Comparison of ENCODE assay signal across 7 mouse cellular contexts in the genomic region with DNA sequence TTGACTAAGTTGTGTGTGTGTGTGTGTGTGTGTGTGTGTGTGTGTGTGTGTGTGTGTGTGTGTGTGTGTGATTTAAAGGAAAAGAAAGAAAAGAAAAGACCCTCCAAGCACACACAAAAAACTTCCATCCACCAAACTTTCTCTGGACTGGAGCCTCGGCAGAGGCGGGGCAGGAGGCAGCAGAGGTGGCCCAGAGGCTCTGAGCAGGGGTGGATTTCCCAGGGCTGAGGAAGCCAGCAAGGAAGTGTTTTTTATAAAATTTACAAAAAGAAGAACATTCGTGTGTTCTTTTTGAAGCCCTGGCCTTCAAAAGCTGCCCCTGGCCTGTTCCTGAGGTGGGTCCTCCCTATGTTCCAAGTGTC. TPM values are rescaled to one million over a fixed set of nuclear protein-coding genes. Genes with fewer than 3 reads are reported as not detected.
DNase-seq lines count a peak whose midpoint lies in the region; ATAC-seq lines count a peak whose summit lies in the region.

No protein-coding gene starts in this region.

- H3K4me3 ChIP-seq in lung, embryonic 16.5 days (ENCODE audit: low read length) = no peak overlapping the region
- H3K4me3 ChIP-seq in forebrain, embryonic 16.5 days (replicated peaks; ENCODE audit: low read length) = no peak overlapping the region
- H3K4me3 ChIP-seq in limb, embryonic 13.5 days = no peak overlapping the region
- H3K4me3 ChIP-seq in stomach, embryonic 15.5 days (replicated peaks) = no peak overlapping the region

- H3K9ac ChIP-seq in lung, embryonic 16.5 days (ENCODE audit: low read length) = peak overlapping the region; percentile 44
- H3K9ac ChIP-seq in forebrain, embryonic 16.5 days (replicated peaks; ENCODE audit: low read depth, low read length) = no peak overlapping the region
- H3K9ac ChIP-seq in limb, embryonic 13.5 days = peak overlapping the region; percentile 45; the same call in 1 of the 2 replicates
- H3K9ac ChIP-seq in stomach, embryonic 15.5 days = no peak overlapping the region

- DNase-seq in lung, postnatal 10 days = no peak
- no peak for DNase-seq in spleen, postnatal 4 days (ENCODE audit: low spot score in 2 of 2)
- no peak for DNase-seq in ovary, postnatal 10 days (ENCODE audit: low spot score)

- peaks cover 9% of the 10 kb centered on the region for H3K36me3 ChIP-seq in lung, embryonic 16.5 days (ENCODE audit: control insufficient read depth, insufficient read depth, low read length)
- H3K36me3 ChIP-seq in forebrain, embryonic 16.5 days (ENCODE audit: control insufficient read depth, insufficient read depth) = peaks cover 3% of the 10 kb centered on the region
- H3K36me3 ChIP-seq in limb, embryonic 13.5 days = peaks cover 52% of the 10 kb centered on the region
- H3K36me3 ChIP-seq in stomach, embryonic 15.5 days = peaks cover 7% of the 10 kb centered on the region

- no peaks in the 10 kb centered on the region for H3K9me3 ChIP-seq in lung, embryonic 16.5 days (ENCODE audit: control insufficient read depth, low read length)
- H3K9me3 ChIP-seq in forebrain, embryonic 16.5 days (ENCODE audit: control insufficient read depth, low read length) = no peaks in the 10 kb centered on the region
- no peaks in the 10 kb centered on the region for H3K9me3 ChIP-seq in limb, embryonic 13.5 days
- no peaks in the 10 kb centered on the region for H3K9me3 ChIP-seq in stomach, embryonic 15.5 days

- peak overlapping the region; percentile 92 for H3K27ac ChIP-seq in lung, embryonic 16.5 days (ENCODE audit: low read length)
- H3K27ac ChIP-seq in forebrain, embryonic 16.5 days (ENCODE audit: low read length) = peak overlapping the region; percentile 78
- H3K27ac ChIP-seq in limb, embryonic 13.5 days = peak overlapping the region; percentile 97
- H3K27ac ChIP-seq in stomach, embryonic 15.5 days = peak overlapping the region; percentile 91

- peaks cover 59% of the 10 kb centered on the region for H3K4me1 ChIP-seq in lung, embryonic 16.5 days (replicated peaks; ENCODE audit: control insufficient read depth, insufficient read depth, low read length)
- peaks cover 81% of the 10 kb centered on the region for H3K4me1 ChIP-seq in forebrain, embryonic 16.5 days (replicated peaks; ENCODE audit: control insufficient read depth, insufficient read depth, low read length)
- peaks cover 92% of the 10 kb centered on the region for H3K4me1 ChIP-seq in limb, embryonic 13.5 days
- peaks cover 55% of the 10 kb centered on the region for H3K4me1 ChIP-seq in stomach, embryonic 15.5 days

- peaks cover under 1% of the 10 kb centered on the region; the same call in 1 of the 2 replicates for H3K27me3 ChIP-seq in lung, embryonic 16.5 days (ENCODE audit: control insufficient read depth, insufficient read depth, low read depth, low read length)
- H3K27me3 ChIP-seq in forebrain, embryonic 16.5 days (replicated peaks; ENCODE audit: control insufficient read depth, insufficient read depth, low read length) = peaks cover 3% of the 10 kb centered on the region; the same call in 1 of the 2 replicates
- peaks cover 11% of the 10 kb centered on the region for H3K27me3 ChIP-seq in limb, embryonic 13.5 days
- peaks cover 15% of the 10 kb centered on the region for H3K27me3 ChIP-seq in stomach, embryonic 15.5 days (replicated peaks)

- no peak overlapping the region for H3K4me2 ChIP-seq in lung, embryonic 16.5 days (ENCODE audit: low read depth, low read length)
- no peak overlapping the region for H3K4me2 ChIP-seq in forebrain, embryonic 16.5 days (ENCODE audit: low read length)
- H3K4me2 ChIP-seq in limb, embryonic 13.5 days (replicated peaks) = peak overlapping the region; percentile 15; the same call in 1 of the 2 replicates
- H3K4me2 ChIP-seq in stomach, embryonic 15.5 days = peak overlapping the region; percentile 38; the same call in 1 of the 2 replicates

- WGBS in lung, embryonic 16.5 days = 4% methylated on average over 3 of the region's 3 CpGs
- WGBS in forebrain, embryonic 16.5 days = 4% methylated on average over 3 of the region's 3 CpGs
- whole genome bisulfite sequencing in limb, embryonic 13.5 days = 20% methylated on average over 3 of the region's 3 CpGs
- WGBS in stomach, embryonic 15.5 days = 20% methylated on average over 3 of the region's 3 CpGs

- peak; percentile 57 for ATAC-seq in lung, embryonic 16.5 days (ENCODE audit: low read depth)
- no peak for ATAC-seq in forebrain, embryonic 16.5 days
- ATAC-seq in limb, embryonic 13.5 days (ENCODE audit: low FRiP score, low read depth) = peak; percentile 58
- 0 out of 2 replicates have a peak, but pooled peaks have one; percentile 19 for ATAC-seq in stomach, embryonic 15.5 days (ENCODE audit: insufficient read depth, low FRiP score, low read depth)

RNA-seq across cellular contexts. Expression of a gene that starts 10.1 kb away (rescaled TPM):
- 3.1 and 3.7 TPM in 2 replicates for polyA plus RNA-seq in lung, embryonic 16.5 days (2015; fragmentation: Nextera tagmentation; extraction: Ambion mirVana)
- polyA plus RNA-seq in forebrain, embryonic 16.5 days (2015; fragmentation: Nextera tagmentation; extraction: Ambion mirVana) = 2.0 and 2.2 TPM in 2 replicates
- polyA plus RNA-seq in limb, embryonic 13.5 days (2015; fragmentation: Nextera tagmentation; extraction: Ambion mirVana) = 7.1 and 9.8 TPM in 2 replicates
- 3.5 and 4.1 TPM in 2 replicates for polyA plus RNA-seq in stomach, embryonic 15.5 days (2015; fragmentation: Nextera tagmentation; extraction: Ambion mirVana)

RNA-seq across cellular contexts. Expression of a gene that starts 11.5 kb away (rescaled TPM):
- polyA plus RNA-seq in lung, embryonic 16.5 days (2015; fragmentation: Nextera tagmentation; extraction: Ambion mirVana) = 11.4 and 12.5 TPM in 2 replicates
- 2.6 and 2.9 TPM in 2 replicates for polyA plus RNA-seq in forebrain, embryonic 16.5 days (2015; fragmentation: Nextera tagmentation; extraction: Ambion mirVana)
- polyA plus RNA-seq in limb, embryonic 13.5 days (2015; fragmentation: Nextera tagmentation; extraction: Ambion mirVana) = 4.1 and 4.9 TPM in 2 replicates
- 7.1 and 9.7 TPM in 2 replicates for polyA plus RNA-seq in stomach, embryonic 15.5 days (2015; fragmentation: Nextera tagmentation; extraction: Ambion mirVana)

RNA-seq across cellular contexts. Expression of a gene that starts 25.1 kb away (rescaled TPM):
- polyA plus RNA-seq in lung, embryonic 16.5 days (2015; fragmentation: Nextera tagmentation; extraction: Ambion mirVana) = 16.9 and 19.5 TPM in 2 replicates
- 15.5 and 15.7 TPM in 2 replicates for polyA plus RNA-seq in forebrain, embryonic 16.5 days (2015; fragmentation: Nextera tagmentation; extraction: Ambion mirVana)
- polyA plus RNA-seq in limb, embryonic 13.5 days (2015; fragmentation: Nextera tagmentation; extraction: Ambion mirVana) = 15.0 and 15.2 TPM in 2 replicates
- polyA plus RNA-seq in stomach, embryonic 15.5 days (2015; fragmentation: Nextera tagmentation; extraction: Ambion mirVana) = 15.8 and 17.4 TPM in 2 replicates

RNA-seq across cellular contexts. Expression of a gene that starts 26.6 kb away (rescaled TPM):
- polyA plus RNA-seq in lung, embryonic 16.5 days (2015; fragmentation: Nextera tagmentation; extraction: Ambion mirVana) = 54.7 and 58.8 TPM in 2 replicates
- 63.4 and 73.3 TPM in 2 replicates for polyA plus RNA-seq in forebrain, embryonic 16.5 days (2015; fragmentation: Nextera tagmentation; extraction: Ambion mirVana)
- polyA plus RNA-seq in limb, embryonic 13.5 days (2015; fragmentation: Nextera tagmentation; extraction: Ambion mirVana) = 70.8 and 72.7 TPM in 2 replicates
- 56.2 and 63.9 TPM in 2 replicates for polyA plus RNA-seq in stomach, embryonic 15.5 days (2015; fragmentation: Nextera tagmentation; extraction: Ambion mirVana)

RNA-seq across cellular contexts. Expression of a gene that starts 50.1 kb away (rescaled TPM):
- 83.2 and 87.4 TPM in 2 replicates for polyA plus RNA-seq in lung, embryonic 16.5 days (2015; fragmentation: Nextera tagmentation; extraction: Ambion mirVana)
- polyA plus RNA-seq in forebrain, embryonic 16.5 days (2015; fragmentation: Nextera tagmentation; extraction: Ambion mirVana) = 22.5 and 25.5 TPM in 2 replicates
- 71.9 and 73.0 TPM in 2 replicates for polyA plus RNA-seq in limb, embryonic 13.5 days (2015; fragmentation: Nextera tagmentation; extraction: Ambion mirVana)
- 86.4 and 90.3 TPM in 2 replicates for polyA plus RNA-seq in stomach, embryonic 15.5 days (2015; fragmentation: Nextera tagmentation; extraction: Ambion mirVana)

Comparison
In these comparisons a context has a peak if more than half of its experiments do, and no peak if none do; other contexts are left out.
1. H3K4me2 ChIP-seq: peak in limb, embryonic 13.5 days (single experiment) and stomach, embryonic 15.5 days (single experiment); none in lung, embryonic 16.5 days (single experiment) and forebrain, embryonic 16.5 days (single experiment).
2. H3K9ac ChIP-seq: peak in lung, embryonic 16.5 days (single experiment) and limb, embryonic 13.5 days (single experiment); none in forebrain, embryonic 16.5 days (single experiment) and stomach, embryonic 15.5 days (single experiment).
3. Peak in every context shown above with its lines, with median percentiles within 50 percentile points of each other: H3K27ac ChIP-seq.